Mouse (Mus musculus) hindbrain, embryonic 14.5 days (tissue): ENCODE measurements around the gene Cdkal1. TPM values are rescaled to one million over a fixed set of nuclear protein-coding genes. Genes with fewer than 3 reads are reported as not detected.

Experiments used
- ATAC-seq: fragments of 200-750 bp; cut with Nextera tagmentation; 2 replicates; pipeline ENCODE4 v1.8.0; 2017; ENCODE audit warnings: moderate number of reproducible peaks, mild to moderate bottlenecking, moderate TSS enrichment, moderate library complexity; ENCODE audit not compliant: low FRiP score
- DNase-seq: peaks from one replicate; pipeline ENCODE4 v3.0.0-alpha.2; 2015; ENCODE audit warnings: low spot score
- H3K27ac ChIP-seq: fragments of 300-500 bp; sonication (generic); 2 replicates; pipeline ENCODE4 v1.5.1; 2014; ENCODE audit warnings: mild to moderate bottlenecking, moderate library complexity
- H3K27me3 ChIP-seq: fragments of 300-500 bp; sonication (generic); 2 replicates; pipeline ENCODE4 v1.6.1; 2014; ENCODE audit warnings: mild to moderate bottlenecking, low read length, mixed read lengths; ENCODE audit not compliant: control insufficient read depth, insufficient read depth
- H3K36me3 ChIP-seq: fragments of 300-500 bp; sonication (generic); replicated peaks from 2 replicates; pipeline ENCODE4 v1.6.1; 2014; ENCODE audit not compliant: control insufficient read depth, insufficient read depth
- H3K4me1 ChIP-seq: fragments of 300-500 bp; sonication (generic); replicated peaks from 2 replicates; pipeline ENCODE4 v1.6.1; 2014; ENCODE audit warnings: antibody characterized with exemption, low read length, mixed read lengths; ENCODE audit not compliant: control insufficient read depth, insufficient read depth
- H3K4me2 ChIP-seq: fragments of 300-500 bp; sonication (generic); replicated peaks from 2 replicates; pipeline ENCODE4 v1.6.1; 2014; ENCODE audit warnings: mild to moderate bottlenecking, moderate library complexity
- H3K4me3 ChIP-seq: fragments of 300-500 bp; sonication (generic); replicated peaks from 2 replicates; pipeline ENCODE4 v1.5.1; 2014; ENCODE audit warnings: mild to moderate bottlenecking, low read length
- H3K9ac ChIP-seq: fragments of 300-500 bp; sonication (generic); 2 replicates; pipeline ENCODE4 v1.6.1; 2014
- H3K9me3 ChIP-seq: fragments of 300-500 bp; sonication (generic); 2 replicates; pipeline ENCODE4 v1.6.1; 2016; ENCODE audit warnings: low read length; ENCODE audit not compliant: control insufficient read depth
- WGBS: fragments of 180-500 bp; shearing (Covaris S2); extraction: QIAGEN DNeasy Blood & Tissue Kit; methylation state at CpG from one replicate; pipeline ENCODE4 v1.1.7; 2014; 5-methylcytosine and 5-hydroxymethylcytosine counted together
- polyA plus RNA-seq: library from polyadenylated mRNA; unstranded; fragments of >200 nt; fragmentation: Nextera tagmentation; extraction: Ambion mirVana; gene quantifications from 2 replicates; pipeline ENCODE4 v1.2.1, GENCODE M21; 2014

Gene Cdkal1
- polyA plus RNA-seq, 1 experiment from 2014 or later = 19.4 TPM

DNA sequence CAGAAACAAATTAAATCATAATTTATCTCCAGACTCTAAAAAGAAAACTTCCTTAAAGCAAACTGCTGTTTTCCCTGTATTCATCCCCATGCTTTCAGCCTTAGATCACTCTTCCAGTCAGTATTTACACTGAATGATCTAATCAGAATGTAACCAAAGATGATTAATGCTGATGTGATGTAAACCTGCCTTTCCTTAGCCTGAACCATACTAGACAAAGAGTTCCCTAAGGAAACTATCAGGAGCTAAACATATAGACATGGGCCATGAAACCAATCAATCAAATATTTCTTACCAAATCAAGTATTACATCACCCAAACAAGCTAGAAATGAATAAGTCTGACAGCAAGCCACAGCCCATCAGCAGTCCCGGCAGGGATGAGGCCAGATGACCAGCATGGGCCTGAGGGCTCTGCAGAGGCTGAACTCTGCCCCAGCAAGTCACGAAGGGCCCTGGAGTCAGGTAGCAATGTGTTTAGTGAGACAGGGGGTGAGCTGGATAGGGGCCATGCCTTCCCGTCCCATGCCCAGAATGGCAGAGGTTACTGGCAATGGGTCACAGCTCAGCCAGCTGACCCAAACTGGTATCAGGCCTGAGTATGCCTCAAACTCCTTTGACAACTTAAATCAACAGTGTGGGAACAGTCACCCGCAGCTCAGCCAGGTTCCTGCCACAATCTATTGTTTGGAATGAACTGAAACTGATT lies 350.5 kb downstream of the Cdkal1 start:
- Histone ChIP-seq H3K4me1 (no peaks in the 10 kb centered on the region), H3K9ac (no peak overlapping the region), H3K9me3 (no peaks in the 10 kb centered on the region), H3K36me3 (no peaks in the 10 kb centered on the region), H3K4me3 (no peak overlapping the region), H3K4me2 (no peak overlapping the region), H3K27me3 (no peaks in the 10 kb centered on the region), H3K27ac (no peak overlapping the region)
- no peak for DNase-seq
- no peak for ATAC-seq
- WGBS = 29% methylated on average over 4 of the region's 4 CpGs

- WGBS = 68% methylated on average over 6 of the region's 6 CpGs
These were observed 352.1 kb downstream of the Cdkal1 start for GRCm38 (mm10) chr13:29503147-29504044.

GRCm38 (mm10) chr13:29502481-29503146 lies 352.9 kb downstream of the Cdkal1 start:
- ATAC-seq (no peak), DNase-seq (no peak)
- Histone ChIP-seq H3K36me3 (no peaks in the 10 kb centered on the region), H3K27ac (no peak overlapping the region), H3K9me3 (no peaks in the 10 kb centered on the region), H3K27me3 (no peaks in the 10 kb centered on the region), H3K9ac (no peak overlapping the region), H3K4me3 (no peak overlapping the region), H3K4me1 (no peaks in the 10 kb centered on the region), H3K4me2 (no peak overlapping the region)
- WGBS = 90% methylated on average over 5 of the region's 5 CpGs

More at GRCm38 (mm10) chr13:29503147-29504044, 352.1 kb downstream of the Cdkal1 start:
- H3K27me3 ChIP-seq = no peaks in the 10 kb centered on the region
- no peak overlapping the region for H3K27ac ChIP-seq
- no peak overlapping the region for H3K9ac ChIP-seq
- no peak overlapping the region for H3K4me3 ChIP-seq
- ATAC-seq (no peak), DNase-seq (peak; percentile 41)
- no peaks in the 10 kb centered on the region for H3K36me3 ChIP-seq
- H3K4me2 ChIP-seq = no peak overlapping the region
- H3K4me1 ChIP-seq = no peaks in the 10 kb centered on the region
- H3K9me3 ChIP-seq = no peaks in the 10 kb centered on the region

DNA sequence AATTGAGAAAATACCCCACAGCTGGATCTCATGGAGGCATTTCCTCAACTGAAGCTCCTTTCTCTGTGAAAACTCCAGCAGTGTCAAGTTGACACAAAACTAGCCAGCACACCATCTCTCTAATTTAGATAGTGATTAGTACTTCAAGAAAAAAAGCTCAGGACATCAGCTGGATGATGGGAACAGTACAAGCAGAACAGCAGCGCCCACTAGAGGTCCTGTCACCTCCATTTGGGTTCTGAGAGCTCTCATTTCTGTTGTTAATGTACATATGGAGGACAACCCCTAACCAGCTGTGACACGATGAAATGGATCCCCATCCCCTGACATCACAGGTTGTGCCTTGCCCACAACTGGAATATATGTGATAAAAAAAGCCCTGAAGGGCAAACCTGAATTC lies 354.3 kb downstream of the Cdkal1 start:
- ATAC-seq (no peak), DNase-seq (no peak)
- no peaks in the 10 kb centered on the region for H3K36me3 ChIP-seq
- H3K4me2 ChIP-seq = no peak overlapping the region
- no peak overlapping the region for H3K9ac ChIP-seq
- no peaks in the 10 kb centered on the region for H3K27me3 ChIP-seq
- 81% methylated on average over 2 of the region's 2 CpGs for WGBS
- H3K4me3 ChIP-seq = no peak overlapping the region
- no peaks in the 10 kb centered on the region for H3K9me3 ChIP-seq
- no peaks in the 10 kb centered on the region for H3K4me1 ChIP-seq
- H3K27ac ChIP-seq = no peak overlapping the region

DNA sequence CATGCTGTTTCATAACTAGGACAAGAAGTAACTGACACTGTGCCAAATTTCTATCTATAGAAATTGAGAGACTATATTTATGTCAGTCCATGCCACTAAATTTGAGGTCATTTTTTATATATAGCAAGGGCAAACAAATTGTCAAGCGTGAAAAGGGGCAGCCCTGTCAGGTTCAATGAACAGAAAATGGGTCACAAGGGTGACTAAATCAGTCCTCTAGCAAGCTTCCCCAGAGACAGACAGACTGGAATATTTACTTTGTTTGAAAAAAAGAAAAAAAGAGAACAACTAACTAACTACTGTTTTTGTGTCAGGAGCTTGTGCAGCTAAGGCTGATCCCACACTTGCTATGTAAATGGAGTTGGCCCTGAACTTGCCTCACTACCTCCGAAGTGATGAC lies 355.7 kb downstream of the Cdkal1 start:
- Histone ChIP-seq H3K9me3 (no peaks in the 10 kb centered on the region), H3K27me3 (no peaks in the 10 kb centered on the region), H3K4me1 (no peaks in the 10 kb centered on the region), H3K4me3 (no peak overlapping the region), H3K4me2 (no peak overlapping the region), H3K27ac (no peak overlapping the region), H3K36me3 (no peaks in the 10 kb centered on the region), H3K9ac (no peak overlapping the region)
- WGBS = 77% methylated on average over 2 of the region's 2 CpGs
- DNase-seq (no peak), ATAC-seq (no peak)

DNA sequence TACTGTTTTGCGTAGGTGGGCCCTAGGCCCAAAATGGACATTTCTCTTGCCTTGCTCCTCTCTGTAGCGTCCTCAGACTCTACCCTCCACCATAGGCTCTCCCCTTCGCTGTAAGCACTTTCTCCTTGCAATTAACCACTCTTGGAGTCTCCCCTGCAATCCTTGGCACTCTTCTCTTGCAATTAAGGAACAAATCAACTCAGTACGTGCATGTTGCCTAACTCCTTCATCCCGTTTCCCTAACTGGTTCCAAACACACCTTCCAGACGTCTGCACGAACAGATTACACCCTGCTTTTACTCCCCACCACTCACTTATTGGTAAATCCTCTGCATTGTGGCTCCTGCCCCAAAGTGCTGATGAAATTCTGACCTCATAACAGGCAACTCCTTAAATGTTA lies 358.2 kb downstream of the Cdkal1 start:
- 91% methylated on average over 7 of the region's 7 CpGs for WGBS
- no peak for DNase-seq
- Histone ChIP-seq H3K9ac (no peak overlapping the region), H3K4me2 (no peak overlapping the region), H3K27ac (no peak overlapping the region), H3K4me1 (no peaks in the 10 kb centered on the region), H3K36me3 (no peaks in the 10 kb centered on the region), H3K4me3 (no peak overlapping the region), H3K27me3 (no peaks in the 10 kb centered on the region), H3K9me3 (no peaks in the 10 kb centered on the region)
- no peak for ATAC-seq

DNA sequence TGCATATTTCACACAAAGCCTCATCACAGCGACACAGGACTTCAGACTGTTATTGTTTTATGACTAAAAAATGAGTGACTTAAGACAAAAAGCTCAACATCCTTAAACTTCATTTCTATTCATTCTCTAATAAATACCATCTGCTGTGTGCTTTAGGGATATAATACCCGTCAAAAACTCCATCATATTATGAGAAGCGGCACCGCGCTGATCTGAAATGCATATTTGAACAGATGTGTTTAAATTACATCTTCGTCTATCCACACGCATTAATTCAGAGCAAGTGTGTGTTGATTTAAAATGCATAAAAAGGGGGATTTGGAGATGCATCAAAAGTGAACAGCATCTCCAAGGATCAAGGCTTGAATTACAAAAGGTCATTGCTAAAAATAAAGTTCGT lies 365.1 kb downstream of the Cdkal1 start:
- Histone ChIP-seq H3K27ac (no peak overlapping the region), H3K36me3 (no peaks in the 10 kb centered on the region), H3K9ac (no peak overlapping the region), H3K27me3 (no peaks in the 10 kb centered on the region), H3K4me2 (no peak overlapping the region), H3K4me1 (0 out of 2 replicates have a peak, but pooled peaks cover 6% of the 10 kb centered on the region), H3K9me3 (no peaks in the 10 kb centered on the region), H3K4me3 (no peak overlapping the region)
- DNase-seq = no peak
- 47% methylated on average over 8 of the region's 8 CpGs for WGBS
- no peak for ATAC-seq

DNA sequence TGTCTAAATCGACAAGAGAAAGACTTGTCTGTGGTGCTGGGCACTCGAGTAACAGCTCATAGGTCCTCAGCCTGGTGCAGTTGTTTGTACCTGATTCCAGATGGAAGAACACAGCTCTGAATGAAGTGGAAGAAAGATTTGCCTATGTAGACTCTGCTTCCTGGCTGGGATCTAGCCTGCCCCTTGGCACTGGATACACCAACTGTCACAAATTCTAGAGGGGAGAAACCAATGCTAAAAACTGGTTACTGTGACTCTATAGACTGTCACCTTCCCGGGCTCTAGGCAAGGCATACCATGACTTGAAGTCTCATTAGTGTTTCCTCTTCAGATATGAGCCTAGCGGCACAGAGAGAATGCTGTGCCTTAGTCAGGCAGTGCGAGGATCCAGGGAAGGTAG lies 366.0 kb downstream of the Cdkal1 start:
- H3K4me1 ChIP-seq = 0 out of 2 replicates have a peak, but pooled peaks cover 6% of the 10 kb centered on the region
- H3K36me3 ChIP-seq = no peaks in the 10 kb centered on the region
- H3K27me3 ChIP-seq = no peaks in the 10 kb centered on the region
- DNase-seq (no peak), ATAC-seq (no peak)
- H3K4me3 ChIP-seq = no peak overlapping the region
- H3K9ac ChIP-seq = no peak overlapping the region
- 69% methylated on average over 5 of the region's 5 CpGs for WGBS
- no peak overlapping the region for H3K27ac ChIP-seq
- no peak overlapping the region for H3K4me2 ChIP-seq
- no peaks in the 10 kb centered on the region for H3K9me3 ChIP-seq

DNA sequence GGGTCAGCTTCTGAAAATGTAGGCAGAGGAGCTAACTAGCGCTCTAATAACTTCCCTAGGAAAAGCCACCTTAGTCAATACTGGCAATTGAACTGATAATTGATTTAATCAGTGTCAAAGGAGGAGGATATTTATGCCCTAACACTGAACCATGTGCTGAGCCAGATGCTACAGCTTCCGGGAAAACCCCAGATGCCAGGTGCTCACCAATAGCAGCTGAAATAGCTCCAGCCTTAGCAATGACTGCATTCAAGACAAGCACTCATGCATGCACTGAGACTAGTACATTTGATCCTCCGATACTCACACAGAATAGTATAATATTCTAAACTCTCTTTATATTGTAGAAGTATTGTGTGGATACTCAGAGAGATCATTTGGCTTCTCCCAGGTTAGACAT lies 368.8 kb downstream of the Cdkal1 start:
- no peak overlapping the region for H3K9ac ChIP-seq
- WGBS = 37% methylated on average over 3 of the region's 3 CpGs
- H3K27ac ChIP-seq = no peak overlapping the region
- H3K4me2 ChIP-seq = no peak overlapping the region
- H3K4me1 ChIP-seq = 0 out of 2 replicates have a peak, but pooled peaks cover 6% of the 10 kb centered on the region
- DNase-seq (no peak), ATAC-seq (peak; percentile 46; the same call in 1 of the 2 replicates)
- no peak overlapping the region for H3K4me3 ChIP-seq
- H3K36me3 ChIP-seq = no peaks in the 10 kb centered on the region
- no peaks in the 10 kb centered on the region for H3K9me3 ChIP-seq
- H3K27me3 ChIP-seq = no peaks in the 10 kb centered on the region
